Mouse (Mus musculus): ENCODE measurements around the gene Fen1. TPM values are rescaled to one million over a fixed set of nuclear protein-coding genes. Genes with fewer than 3 reads are reported as not detected.

Fen1 gene
- polyA plus RNA-seq (2015; fragmentation: Nextera tagmentation; extraction: Ambion mirVana), result 86.3 and 92.0 TPM in 2 replicates

- Histone ChIP-seq H3K4me2 (peak within 1 kb of the TSS; percentile 72), H3K4me1 (peaks cover 12% of the 10 kb centered on the region), H3K27ac (peak within 1 kb of the TSS; percentile 83), H3K4me3 (replicated peaks) (peak within 1 kb of the TSS; percentile 94), H3K9ac (peak within 1 kb of the TSS; percentile 88), H3K9me3 (no peaks in the 10 kb centered on the region), H3K36me3 (peaks cover 35% of the 10 kb centered on the region), H3K27me3 (replicated peaks) (no peaks in the 10 kb centered on the region)
- WGBS, result under 1% methylated on average over 40 of the region's 40 CpGs
- ATAC-seq (ENCODE audit: insufficient read depth, low FRiP score, low read depth), result peak; percentile 87
Observed at GRCm38 (mm10) chr19:10203848-10204615, at the start of gene Fen1, which contains the start of gene Tmem258. Fen1 (minus strand) TSS chr19:10204169. Tmem258 (plus strand) TSS chr19:10204014.

GRCm38 (mm10) chr19:10248128-10248527 lies 44.2 kb upstream of the Fen1 start:
- Histone ChIP-seq H3K36me3 (no peaks in the 10 kb centered on the region), H3K27me3 (replicated peaks) (no peaks in the 10 kb centered on the region), H3K27ac (no peak overlapping the region), H3K9ac (no peak overlapping the region), H3K9me3 (no peaks in the 10 kb centered on the region), H3K4me2 (peak overlapping the region; percentile 27; the same call in 1 of the 2 replicates), H3K4me3 (replicated peaks) (no peak overlapping the region), H3K4me1 (peaks cover 20% of the 10 kb centered on the region)
- 28% methylated on average over 20 of the region's 20 CpGs for WGBS
- ATAC-seq (ENCODE audit: insufficient read depth, low FRiP score, low read depth), result peak; percentile 33; the same call in 1 of the 2 replicates

GRCm38 (mm10) chr19:10247165-10247564 lies 43.2 kb upstream of the Fen1 start:
- Histone ChIP-seq H3K4me3 (replicated peaks) (no peak overlapping the region), H3K9me3 (no peaks in the 10 kb centered on the region), H3K36me3 (no peaks in the 10 kb centered on the region), H3K27me3 (replicated peaks) (no peaks in the 10 kb centered on the region), H3K27ac (no peak overlapping the region), H3K4me2 (no peak overlapping the region), H3K9ac (no peak overlapping the region), H3K4me1 (peaks cover 24% of the 10 kb centered on the region)
- ATAC-seq (ENCODE audit: insufficient read depth, low FRiP score, low read depth), result no peak
- WGBS, result 29% methylated on average over 6 of the region's 6 CpGs

- Histone ChIP-seq H3K4me2 (no peak overlapping the region), H3K36me3 (no peaks in the 10 kb centered on the region), H3K9ac (no peak overlapping the region), H3K27ac (no peak overlapping the region), H3K4me3 (replicated peaks) (no peak overlapping the region), H3K4me1 (peaks cover 32% of the 10 kb centered on the region), H3K9me3 (no peaks in the 10 kb centered on the region), H3K27me3 (replicated peaks) (no peaks in the 10 kb centered on the region)
- no peak for ATAC-seq (ENCODE audit: insufficient read depth, low FRiP score, low read depth)
- 16% methylated on average over 3 of the region's 3 CpGs for WGBS
Observed at GRCm38 (mm10) chr19:10244183-10244582, 40.2 kb upstream of the Fen1 start.

- H3K9me3 ChIP-seq, result no peaks in the 10 kb centered on the region
- H3K4me1 ChIP-seq, result peaks cover 31% of the 10 kb centered on the region
- H3K4me3 ChIP-seq (replicated peaks), result no peak overlapping the region
- no peak overlapping the region for H3K9ac ChIP-seq
- no peak overlapping the region for H3K27ac ChIP-seq
- no peaks in the 10 kb centered on the region for H3K27me3 ChIP-seq (replicated peaks)
- ATAC-seq (ENCODE audit: insufficient read depth, low FRiP score, low read depth), result no peak
- no peaks in the 10 kb centered on the region for H3K36me3 ChIP-seq
- H3K4me2 ChIP-seq, result no peak overlapping the region
- WGBS, result 23% methylated on average over 8 of the region's 8 CpGs
Observed at GRCm38 (mm10) chr19:10242916-10243315, 38.9 kb upstream of the Fen1 start.

GRCm38 (mm10) chr19:10240654-10241305 lies 36.8 kb upstream of the Fen1 start, which contains the start of gene Myrf:
Myrf (minus strand) TSS chr19:10240748.
- Histone ChIP-seq H3K9ac (peak within 1 kb of the TSS; percentile 49), H3K27me3 (replicated peaks) (no peaks in the 10 kb centered on the region), H3K36me3 (no peaks in the 10 kb centered on the region), H3K27ac (peak within 1 kb of the TSS; percentile 62), H3K4me3 (replicated peaks) (peak within 1 kb of the TSS; percentile 56), H3K4me2 (peak within 1 kb of the TSS; percentile 90), H3K9me3 (no peaks in the 10 kb centered on the region), H3K4me1 (peaks cover 26% of the 10 kb centered on the region)
- WGBS, result 6% methylated on average over 43 of the region's 43 CpGs
- ATAC-seq (ENCODE audit: insufficient read depth, low FRiP score, low read depth), result peak; percentile 85

- ATAC-seq (ENCODE audit: insufficient read depth, low FRiP score, low read depth), result no peak
- WGBS, result 2% methylated on average over 26 of the region's 26 CpGs
- H3K27ac ChIP-seq, result peak overlapping the region; percentile 62
Observed at GRCm38 (mm10) chr19:10239975-10240653, 36.1 kb upstream of the Fen1 start.

GRCm38 (mm10) chr19:10239419-10239818 lies 35.5 kb upstream of the Fen1 start:
- no peak for ATAC-seq (ENCODE audit: insufficient read depth, low FRiP score, low read depth)
- H3K27ac ChIP-seq, result peak overlapping the region; percentile 62; the same call in 1 of the 2 replicates
- H3K9ac ChIP-seq, result no peak overlapping the region
- peak overlapping the region; percentile 56 for H3K4me3 ChIP-seq (replicated peaks)
- peaks cover 33% of the 10 kb centered on the region for H3K4me1 ChIP-seq
- H3K9me3 ChIP-seq, result no peaks in the 10 kb centered on the region
- H3K36me3 ChIP-seq, result no peaks in the 10 kb centered on the region
- H3K4me2 ChIP-seq, result peak overlapping the region; percentile 90
- H3K27me3 ChIP-seq (replicated peaks), result no peaks in the 10 kb centered on the region
- WGBS, result 15% methylated on average over 2 of the region's 2 CpGs

More at GRCm38 (mm10) chr19:10239975-10240653, 36.1 kb upstream of the Fen1 start:
- H3K27me3 ChIP-seq (replicated peaks), result no peaks in the 10 kb centered on the region
- H3K9me3 ChIP-seq, result no peaks in the 10 kb centered on the region
- H3K9ac ChIP-seq, result peak overlapping the region; percentile 49
- peak overlapping the region; percentile 56 for H3K4me3 ChIP-seq (replicated peaks)
- no peaks in the 10 kb centered on the region for H3K36me3 ChIP-seq
- peak overlapping the region; percentile 90 for H3K4me2 ChIP-seq
- H3K4me1 ChIP-seq, result peaks cover 30% of the 10 kb centered on the region

- Histone ChIP-seq H3K4me3 (replicated peaks) (peak overlapping the region; percentile 56), H3K9ac (no peak overlapping the region), H3K27ac (peak overlapping the region; percentile 62), H3K9me3 (no peaks in the 10 kb centered on the region), H3K4me2 (peak overlapping the region; percentile 90), H3K4me1 (peaks cover 33% of the 10 kb centered on the region), H3K27me3 (replicated peaks) (no peaks in the 10 kb centered on the region), H3K36me3 (no peaks in the 10 kb centered on the region)
- 26% methylated on average over 3 of the region's 3 CpGs for WGBS
- ATAC-seq (ENCODE audit: insufficient read depth, low FRiP score, low read depth), result peak; percentile 18; the same call in 1 of the 2 replicates
Observed at GRCm38 (mm10) chr19:10238477-10238876, 34.5 kb upstream of the Fen1 start.

GRCm38 (mm10) chr19:10235784-10236565 lies 32.0 kb upstream of the Fen1 start:
- H3K4me1 ChIP-seq, result peaks cover 37% of the 10 kb centered on the region
- no peaks in the 10 kb centered on the region for H3K27me3 ChIP-seq (replicated peaks)
- H3K4me3 ChIP-seq (replicated peaks), result peak overlapping the region; percentile 1; the same call in 1 of the 2 replicates
- H3K9ac ChIP-seq, result no peak overlapping the region
- peak overlapping the region; percentile 37 for H3K4me2 ChIP-seq
- no peaks in the 10 kb centered on the region for H3K9me3 ChIP-seq
- H3K36me3 ChIP-seq, result no peaks in the 10 kb centered on the region
- peak; percentile 68 for ATAC-seq (ENCODE audit: insufficient read depth, low FRiP score, low read depth)
- peak overlapping the region; percentile 79 for H3K27ac ChIP-seq
- WGBS, result 54% methylated on average over 9 of the region's 9 CpGs
